Mouse (Mus musculus): ENCODE measurements at regions not wholly inside any gene's neighbourhood (a gene's known extent, or its start where the extent isn't known, plus 50 kb on each side); places are given as distances from the start of the nearest gene placed in this dataset.
A peak's percentile ranks its signal among the peaks of the same experiment; 100 is the strongest.

DNA sequence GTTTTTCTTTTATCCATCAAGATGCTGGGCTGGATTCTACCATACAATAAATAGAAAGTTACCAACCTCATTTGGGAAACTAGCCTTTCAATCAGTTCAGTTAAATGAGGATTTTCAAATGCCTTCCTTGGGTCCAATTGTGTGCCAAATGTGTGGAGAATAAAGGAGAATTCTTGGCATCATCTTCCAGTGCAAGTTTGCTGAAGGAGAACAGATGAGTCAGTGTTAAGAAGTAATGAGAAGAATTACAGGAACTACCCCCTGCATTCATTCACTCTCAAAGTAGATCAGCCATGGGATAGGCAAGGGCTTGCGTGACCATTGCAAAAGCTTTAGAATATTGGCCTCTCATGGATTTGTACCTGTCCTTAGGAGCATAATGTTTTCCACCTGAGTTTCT lies 193.4 kb upstream of the Man1a start:
- DNase-seq = no peak

DNA sequence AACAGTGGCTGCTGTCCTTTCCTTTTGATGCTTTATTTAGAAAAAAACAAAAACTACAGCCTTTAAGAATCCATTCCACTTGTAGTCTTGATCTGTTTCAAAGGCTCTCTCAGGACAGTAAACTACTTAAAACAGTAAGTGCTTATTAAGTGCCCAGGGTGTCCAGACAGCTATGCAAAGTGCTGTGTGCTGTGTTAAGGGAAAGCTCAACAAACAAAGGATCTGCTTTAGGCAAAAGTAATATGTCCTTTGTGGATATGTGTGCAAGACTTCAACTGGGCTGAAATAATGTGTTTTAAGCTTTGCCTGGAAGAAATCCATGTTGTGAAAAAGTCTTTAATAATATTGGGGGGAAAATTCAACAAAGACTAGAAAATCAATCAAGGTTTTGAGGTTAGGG lies 192.9 kb upstream of the Man1a start:
- DNase-seq = no peak

DNA sequence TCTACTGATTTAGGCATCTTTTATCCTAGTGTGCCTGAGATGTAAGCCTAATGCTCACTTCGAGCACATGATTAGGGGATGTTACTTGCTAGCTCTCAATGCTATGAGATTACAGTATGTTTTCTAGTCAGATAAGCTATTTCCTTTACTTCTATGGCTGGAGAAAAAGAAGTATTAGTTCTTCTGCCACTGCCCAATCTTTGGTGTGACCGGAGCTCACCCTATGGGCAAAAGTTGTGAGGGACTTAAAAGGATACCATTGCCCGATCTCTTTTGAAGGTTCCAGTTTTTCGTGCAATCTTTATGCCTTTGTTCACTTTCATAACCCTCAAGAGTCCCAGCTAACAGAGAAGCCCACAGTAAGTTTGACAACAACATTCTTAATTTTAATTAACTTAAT lies 190.2 kb upstream of the Man1a start:
- no peak for DNase-seq

- no peak for DNase-seq
These were observed 178.6 kb upstream of the Man1a start for GRCm38 (mm10) chr10:54254874-54255641.

GRCm38 (mm10) chr10:54244995-54245394 lies 168.6 kb upstream of the Man1a start:
- DNase-seq = no peak

DNA sequence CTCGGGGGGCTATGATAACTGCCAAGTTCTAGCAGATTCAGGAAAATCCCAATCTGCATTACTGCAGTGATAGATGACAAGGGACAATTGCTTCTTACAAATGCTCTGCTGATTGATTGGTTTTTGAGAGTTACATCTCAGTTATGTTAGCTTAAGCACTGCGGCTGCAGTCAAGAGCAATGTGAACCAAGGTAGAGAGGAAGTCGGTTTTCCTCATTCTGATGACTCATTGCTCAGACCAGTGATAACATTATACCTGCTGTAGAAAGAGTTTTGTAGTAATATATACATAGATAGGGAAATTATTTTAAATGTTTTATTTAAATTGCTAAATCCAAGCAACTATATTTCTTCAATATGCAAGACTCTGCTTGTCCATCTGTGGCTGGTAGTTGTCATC lies 126.0 kb upstream of the Man1a start:
- no peak for DNase-seq

DNA sequence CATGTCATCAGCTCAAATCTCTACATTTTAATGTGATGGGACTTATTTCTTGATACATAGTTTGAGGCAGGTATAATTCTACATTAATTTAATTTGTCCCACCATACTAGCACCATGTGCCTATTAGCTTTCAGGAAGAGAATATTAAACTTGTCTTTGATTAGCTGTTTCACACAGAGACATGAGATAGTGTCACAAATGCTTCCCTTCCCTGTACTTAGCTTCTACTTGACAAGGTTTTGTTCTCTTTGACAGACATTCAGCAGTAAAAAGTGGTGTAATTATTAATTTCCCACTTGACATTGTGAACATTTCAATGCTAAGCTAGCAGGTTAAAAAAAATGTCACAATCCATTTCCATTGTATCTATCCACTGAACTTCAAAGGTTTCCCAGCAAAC lies 125.3 kb upstream of the Man1a start:
- DNase-seq = no peak

DNA sequence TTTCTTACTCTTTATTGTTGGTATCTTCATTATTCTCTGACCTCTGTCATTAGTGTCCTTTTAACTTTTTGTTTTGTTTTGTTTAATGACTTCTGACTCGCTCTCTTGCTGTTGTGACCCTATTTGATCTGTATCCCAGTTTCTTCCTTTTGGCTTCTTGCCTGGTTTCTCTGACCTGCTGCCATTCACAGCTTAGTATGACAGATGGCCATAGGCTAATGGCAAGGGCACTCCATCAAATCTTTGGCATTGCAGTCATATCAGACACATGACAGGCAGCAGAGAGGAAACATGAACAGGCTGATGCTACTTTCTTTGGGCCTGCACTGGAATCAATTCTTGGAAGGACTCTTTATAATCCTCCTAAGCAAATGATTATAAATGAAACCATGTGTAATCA lies 106.3 kb upstream of the Man1a start:
- no peak for DNase-seq

GRCm38 (mm10) chr10:54169320-54169719 lies 92.9 kb upstream of the Man1a start:
- DNase-seq = peak; percentile 15 to 33

DNA sequence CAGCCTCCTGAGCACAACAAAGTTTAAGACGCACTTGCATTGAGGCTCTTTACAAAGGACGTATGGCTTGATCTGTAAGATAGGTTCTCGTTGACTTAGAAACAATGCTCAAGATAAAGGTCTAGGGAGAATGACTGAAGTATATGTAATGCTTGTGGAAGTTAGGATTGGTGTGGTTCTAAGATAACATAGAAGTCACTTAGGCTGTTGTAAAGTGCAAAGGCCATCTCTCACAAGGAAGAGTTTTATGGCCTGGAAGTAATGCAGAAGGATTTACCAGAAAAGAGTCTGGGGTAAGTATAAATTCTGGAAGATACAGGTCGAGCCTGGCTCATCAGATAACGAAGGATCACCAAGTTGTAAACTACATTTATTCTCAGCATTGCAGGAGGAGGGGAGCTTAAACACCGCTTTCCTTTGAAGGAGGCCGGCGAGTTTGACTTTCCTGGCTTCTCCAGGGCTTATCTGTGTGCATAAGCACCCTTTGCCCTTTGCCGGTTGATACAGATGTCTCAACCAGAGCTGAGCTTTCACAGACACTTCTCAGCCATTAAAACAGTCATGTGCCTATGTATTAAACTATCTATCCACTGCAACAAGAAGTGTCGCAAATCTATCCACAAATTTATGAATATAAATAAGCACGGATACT lies 84.8 kb upstream of the Man1a start:
- no peak for DNase-seq

GRCm38 (mm10) chr10:54153928-54154327 lies 77.5 kb upstream of the Man1a start:
- no peak for DNase-seq

DNA sequence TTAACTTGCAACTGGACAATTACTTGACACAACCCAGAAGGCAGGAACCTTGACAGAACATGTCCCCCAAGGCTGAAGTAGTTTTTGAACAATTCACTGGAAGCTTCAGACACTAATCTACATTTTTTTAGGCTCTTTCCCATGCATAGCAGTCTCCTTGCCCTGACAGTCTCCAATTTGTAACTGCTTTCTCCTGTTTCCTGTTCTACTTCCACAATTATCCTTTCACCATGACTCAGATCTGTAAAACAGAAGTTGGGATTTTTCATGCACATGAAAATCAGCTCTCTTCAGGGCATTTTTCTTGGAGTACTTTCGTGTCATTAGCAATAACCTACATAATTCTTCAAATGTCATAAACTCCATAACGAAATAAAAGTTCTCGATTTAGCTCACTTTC lies 56.2 kb upstream of the Man1a start:
- no peak for DNase-seq
